Mouse (Mus musculus): ENCODE data around the gene Ccdc24.

Gene Ccdc24

GRCm38 (mm10) chr4:117828572-117829145 lies 43.7 kb downstream of the Ccdc24 start:
- no peak for DNase-seq

GRCm38 (mm10) chr4:117818032-117818431 lies 54.3 kb downstream of the Ccdc24 start:
- DNase-seq = no peak

- DNase-seq = no peak
Measured at GRCm38 (mm10) chr4:117816776-117817175, 55.6 kb downstream of the Ccdc24 start.

Measured in cerebellum, postnatal 10 days (tissue).